Mouse (Mus musculus) C2C12 (cell line): ENCODE results near the gene Pbx1.

Experiments
- CTCF ChIP-seq: IDR thresholded peaks from one replicate; pipeline ENCODE4 v1.5.1; 2011; ENCODE audit not compliant: control insufficient read depth, insufficient read depth, insufficient read length
- MAX ChIP-seq: IDR thresholded peaks from one replicate; pipeline ENCODE4 v1.6.1; 2011; ENCODE audit warnings: mild to moderate bottlenecking, control low read depth
- MYOD1 ChIP-seq: IDR thresholded peaks from one replicate; pipeline ENCODE4 v1.6.1; 2011; ENCODE audit warnings: low read depth; ENCODE audit not compliant: control insufficient read depth, insufficient read length

GRCm38 (mm10) chr1:168221071-168221521 is 211.0 kb downstream of the Pbx1 start:
- TF ChIP-seq CTCF (no peak), MYOD1 (no peak), MAX (no peak)
